Comparison of ENCODE assay signal across 8 mouse cellular contexts in the genomic region with DNA sequence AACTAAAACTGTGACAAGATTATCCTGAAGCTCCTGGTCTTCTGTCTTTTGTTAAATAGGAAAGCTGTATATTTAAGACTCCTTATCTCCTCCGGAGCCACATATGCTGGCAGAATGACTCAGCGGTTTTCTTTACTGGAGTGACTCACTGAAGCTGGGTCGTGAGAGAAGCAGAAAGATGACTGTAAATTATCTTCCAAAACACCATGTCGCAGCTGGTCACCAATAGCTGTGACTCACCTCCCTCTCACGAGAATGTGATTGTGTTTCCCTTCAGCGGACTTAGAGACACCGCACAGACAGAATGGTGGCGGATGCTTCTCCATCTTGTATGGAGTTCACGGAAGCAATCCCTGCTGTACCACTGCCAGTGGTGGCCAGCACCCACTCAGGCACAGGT. TPM values are rescaled to one million over a fixed set of nuclear protein-coding genes. Genes with fewer than 3 reads are reported as not detected.
DNase-seq lines count a peak whose midpoint lies in the region; ATAC-seq and TF ChIP-seq lines count a peak whose summit lies in the region.

No protein-coding gene starts in this region.

- no peak overlapping the region for H3K4me2 ChIP-seq in stomach, postnatal 0 days (replicated peaks; ENCODE audit: low read depth)

- 0 out of 2 replicates have a peak, but pooled peaks have one; percentile 29 for ATAC-seq in stomach, postnatal 0 days (ENCODE audit: low FRiP score, low TSS enrichment)

- WGBS in stomach, postnatal 0 days: 52% methylated on average over 9 of the region's 9 CpGs
- WGBS in lung, adult 2 months: 61% methylated on average over 9 of the region's 9 CpGs

- no peak overlapping the region for H3K9ac ChIP-seq in stomach, postnatal 0 days (ENCODE audit: low read length)

- H3K4me3 ChIP-seq in stomach, postnatal 0 days (ENCODE audit: low read depth, low read length): no peak overlapping the region
- no peak overlapping the region for H3K4me3 ChIP-seq in lung, adult 2 months (replicated peaks; ENCODE audit: extremely low read depth, low read depth, low read length)

- TF ChIP-seq EP300 in stomach, postnatal 0 days (optimal IDR thresholded peaks at IDR 0.05): no peak

- H3K9me3 ChIP-seq in stomach, postnatal 0 days (ENCODE audit: control insufficient read depth, low read length): no peaks in the 10 kb centered on the region

- intact Hi-C loops in left cerebral cortex, postnatal 36 days (cut with DNase I): loop anchor here (10.0 kb wide), 1 partner anchor 355 kb away; the partner anchor contains the start of genes Aadat and Gm10283

- TF ChIP-seq POLR2A in lung, adult 2 months (IDR thresholded peaks at IDR 0.05; ENCODE audit: borderline replicate concordance, extremely low read depth, low read depth, low read length): no peak

- TF ChIP-seq CTCF in stomach, postnatal 0 days (IDR thresholded peaks at IDR 0.05; ENCODE audit: low read depth): no peak
- no peak for TF ChIP-seq CTCF in lung, adult 2 months (IDR thresholded peaks at IDR 0.05; ENCODE audit: insufficient read depth, low read length)

- H3K36me3 ChIP-seq in stomach, postnatal 0 days (ENCODE audit: control insufficient read depth, insufficient read depth, low read length): no peaks in the 10 kb centered on the region

- H3K27ac ChIP-seq in stomach, postnatal 0 days (replicated peaks): no peak overlapping the region

- H3K27me3 ChIP-seq in stomach, postnatal 0 days (ENCODE audit: control insufficient read depth, insufficient read depth, low read length): no peaks in the 10 kb centered on the region

- H3K4me1 ChIP-seq in stomach, postnatal 0 days (replicated peaks; ENCODE audit: control insufficient read depth, insufficient read depth): no peaks in the 10 kb centered on the region
- H3K4me1 ChIP-seq in lung, adult 2 months (ENCODE audit: control insufficient read depth, insufficient read depth, low read length): no peaks in the 10 kb centered on the region

- peak; percentile 45 for DNase-seq in embryo, embryonic 11 days
- DNase-seq in embryo, embryonic 10 days (ENCODE audit: low spot score): no peak
- peak; percentile 71 for DNase-seq in 3134 (ENCODE audit: extremely low read depth, insufficient read length, low spot score)
- DNase-seq in c-Kit-negative CD71-positive TER-119-positive erythroid progenitor cells, embryonic 14.5 days (ENCODE audit: low read depth, low spot score): peak; percentile 95
- peak; percentile 54 to 69 for DNase-seq in left cerebral cortex, postnatal 36 days (ENCODE audit: low spot score in 2 of 2)
- DNase-seq in stomach, postnatal 0 days (ENCODE audit: low spot score): no peak
- DNase-seq in neural tube, embryonic 10.5 days (ENCODE audit: extremely low spot score, low spot score): no peak
- no peak for DNase-seq in lung, adult 2 months

RNA-seq across cellular contexts. Expression of gene Hpf1, which starts 30.6 kb away (rescaled TPM):
- 10 to 100 TPM; 48.4 to 50.4 TPM for total RNA-seq in left cerebral cortex, postnatal 36 days (2021)
- polyA plus RNA-seq in stomach, postnatal 0 days (2015; fragmentation: Nextera tagmentation; extraction: Ambion mirVana): 43.8 and 47.0 TPM in 2 replicates
- polyA plus RNA-seq in lung, adult 2 months (2012; rRNA removed): 3.1 and 8.3 TPM in 2 replicates

Comparison
In these comparisons a context has a peak if more than half of its experiments do, and no peak if none do; other contexts are left out.
1. DNase-seq: peak in embryo, embryonic 11 days (single experiment), 3134 (single experiment), c-Kit-negative CD71-positive TER-119-positive erythroid progenitor cells, embryonic 14.5 days (single experiment) and left cerebral cortex, postnatal 36 days (2 of 2); none in embryo, embryonic 10 days (single experiment), stomach, postnatal 0 days (single experiment), neural tube, embryonic 10.5 days (single experiment) and lung, adult 2 months (single experiment).